Mouse (Mus musculus): ENCODE data around the gene Gas2l1.
"Not testable (repeated sequence)": the region's sequence is repeated elsewhere in the genome, so short reads cannot be mapped to it uniquely, and the experiment has no call there.

Gas2l1 gene

GRCm38 (mm10) chr11:5065056-5065821 lies at the start of gene Gas2l1:
TSS of gene Gas2l1 (minus strand) at chr11:5065327.
- no peak for DNase-seq (ENCODE audit: extremely low spot score, low read depth, low spot score)

GRCm38 (mm10) chr11:5113645-5114044 lies 48.5 kb upstream of the Gas2l1 start:
- DNase-seq (ENCODE audit: extremely low spot score, low read depth, low spot score): no peak

- no peak for DNase-seq (ENCODE audit: extremely low spot score, low read depth, low spot score)
These were observed 44.3 kb upstream of the Gas2l1 start for GRCm38 (mm10) chr11:5109441-5109840.

GRCm38 (mm10) chr11:5103986-5104509 lies 38.9 kb upstream of the Gas2l1 start:
- no peak for DNase-seq (ENCODE audit: extremely low spot score, low read depth, low spot score)

- no peak for DNase-seq (ENCODE audit: extremely low spot score, low read depth, low spot score)
These were observed 37.3 kb upstream of the Gas2l1 start for GRCm38 (mm10) chr11:5102384-5102783.

- DNase-seq (ENCODE audit: extremely low spot score, low read depth, low spot score): no peak
These were observed 36.5 kb upstream of the Gas2l1 start for GRCm38 (mm10) chr11:5101641-5102040.

- no peak for DNase-seq (ENCODE audit: extremely low spot score, low read depth, low spot score)
These were observed 35.7 kb upstream of the Gas2l1 start for GRCm38 (mm10) chr11:5100801-5101200.

GRCm38 (mm10) chr11:5100283-5100682 lies 35.2 kb upstream of the Gas2l1 start:
- no peak for DNase-seq (ENCODE audit: extremely low spot score, low read depth, low spot score)

GRCm38 (mm10) chr11:5099576-5100183 lies 34.6 kb upstream of the Gas2l1 start:
- peak; percentile 64 for DNase-seq (ENCODE audit: extremely low spot score, low read depth, low spot score)

GRCm38 (mm10) chr11:5098736-5099542 lies 33.8 kb upstream of the Gas2l1 start, which contains the start of the genes Rhbdd3 and Ewsr1:
TSS of gene Rhbdd3 (plus strand) at chr11:5098926.
TSS of gene Ewsr1 (minus strand) at chr11:5099266.
- peak; percentile 89 for DNase-seq (ENCODE audit: extremely low spot score, low read depth, low spot score)

GRCm38 (mm10) chr11:5098035-5098735 lies 33.1 kb upstream of the Gas2l1 start:
- no peak for DNase-seq (ENCODE audit: extremely low spot score, low read depth, low spot score)

GRCm38 (mm10) chr11:5096480-5097020 lies 31.4 kb upstream of the Gas2l1 start:
- no peak for DNase-seq (ENCODE audit: extremely low spot score, low read depth, low spot score)

GRCm38 (mm10) chr11:5095877-5096276 lies 30.8 kb upstream of the Gas2l1 start:
- DNase-seq (ENCODE audit: extremely low spot score, low read depth, low spot score): no peak

GRCm38 (mm10) chr11:5091706-5092105 lies 26.6 kb upstream of the Gas2l1 start:
- DNase-seq (ENCODE audit: extremely low spot score, low read depth, low spot score): no peak

- no peak for DNase-seq (ENCODE audit: extremely low spot score, low read depth, low spot score)
These were observed 24.0 kb upstream of the Gas2l1 start for GRCm38 (mm10) chr11:5089147-5089546.

- not testable (repeated sequence) for DNase-seq (ENCODE audit: extremely low spot score, low read depth, low spot score)
These were observed 11.7 kb upstream of the Gas2l1 start for GRCm38 (mm10) chr11:5076843-5077242.

- DNase-seq (ENCODE audit: extremely low spot score, low read depth, low spot score): no peak
These were observed 10.6 kb upstream of the Gas2l1 start for GRCm38 (mm10) chr11:5075760-5076159.

GRCm38 (mm10) chr11:5074882-5075281 lies 9.8 kb upstream of the Gas2l1 start:
- no peak for DNase-seq (ENCODE audit: extremely low spot score, low read depth, low spot score)

GRCm38 (mm10) chr11:5068126-5068971 lies 3.2 kb upstream of the Gas2l1 start:
- DNase-seq (ENCODE audit: extremely low spot score, low read depth, low spot score): no peak

Data from hindlimb bud, embryonic 11.5 days (tissue).